Mouse (Mus musculus) left cerebral cortex, postnatal 36 days (tissue): ENCODE results near the gene Prr15l. TPM values are rescaled to one million over a fixed set of nuclear protein-coding genes. Genes with fewer than 3 reads are reported as not detected.

ENCODE experiments used
- total RNA-seq, 2 experiments: library from RNA; stranded (reverse); gene quantifications; 2 replicates each; pipeline ENCODE4 v1.2.3; 2021

The Prr15l gene
- total RNA-seq, 2 experiments from 2014 or later = not detected

Other genes starting within 250 kb of the Prr15l start
- 10 to 100 TPM; 40.4 to 49.0 TPM for gene Snx11, start 150.5 kb upstream of the Prr15l start, total RNA-seq
- gene Cbx1, start 139.0 kb upstream of the Prr15l start, total RNA-seq = 10 to 100 TPM; 40.8 to 46.9 TPM
- gene Nfe2l1, start 98.1 kb upstream of the Prr15l start, total RNA-seq = 100 to 1,000 TPM; 262 to 282 TPM
- 1 to 10 TPM; 4.5 to 5.0 TPM for gene Copz2, start 78.2 kb upstream of the Prr15l start, total RNA-seq
- gene Cdk5rap3, start 11.6 kb upstream of the Prr15l start, total RNA-seq = 10 to 100 TPM; 30.3 to 31.5 TPM
- 10 to 100 TPM; 36.1 to 43.1 TPM for gene Pnpo, start 15.9 kb downstream of the Prr15l start, total RNA-seq
- 10 to 100 TPM; 13.1 to 14.5 TPM for gene Sp2, start 54.9 kb downstream of the Prr15l start, total RNA-seq
- 1 to 10 TPM; 2.2 to 2.5 TPM for gene Sp6, start 85.3 kb downstream of the Prr15l start, total RNA-seq
- gene Scrn2, start 101.8 kb downstream of the Prr15l start, total RNA-seq = 1 to 10 TPM; 3.7 to 3.9 TPM
- gene Lrrc46, start 113.3 kb downstream of the Prr15l start, total RNA-seq = under 1 TPM; 0.32 to 0.59 TPM
- gene Mrpl10, start 113.5 kb downstream of the Prr15l start, total RNA-seq = 10 to 100 TPM; 63.5 to 80.0 TPM
- 10 to 100 TPM; 11.9 to 13.3 TPM for gene Osbpl7, start 122.5 kb downstream of the Prr15l start, total RNA-seq
- gene Tbx21, start 187.2 kb downstream of the Prr15l start, total RNA-seq = under 1 TPM; 0.17 to 0.32 TPM
- gene Tbkbp1, start 223.4 kb downstream of the Prr15l start, total RNA-seq = 10 to 100 TPM; 42.9 to 53.7 TPM